Mouse (Mus musculus) G1E (cell line): ENCODE results near the gene Gnb3.

Experiments used
- CTCF ChIP-seq: IDR thresholded peaks from 2 replicates; pipeline ENCODE4 v1.5.1; 2012; ENCODE audit warnings: low read depth, low read length, inconsistent platforms, mixed read lengths
- GATA1 ChIP-seq: IDR thresholded peaks from 2 replicates; pipeline ENCODE4 v1.6.1; 2012; ENCODE audit warnings: borderline replicate concordance, low read length, inconsistent platforms, mixed read lengths
- GATA2 ChIP-seq: IDR thresholded peaks from 2 replicates; pipeline ENCODE4 v1.6.1; 2012; ENCODE audit warnings: low read depth, low read length, inconsistent platforms, borderline replicate concordance

- TF ChIP-seq GATA1 (no peak), CTCF (peak; percentile 55; the same call in 1 of the 2 replicates), GATA2 (no peak)
Observed at GRCm38 (mm10) chr6:124859725-124860124, 19.6 kb upstream of the Gnb3 start.
